Mouse (Mus musculus): ENCODE measurements around the gene Il12a.

Il12a gene

DNA sequence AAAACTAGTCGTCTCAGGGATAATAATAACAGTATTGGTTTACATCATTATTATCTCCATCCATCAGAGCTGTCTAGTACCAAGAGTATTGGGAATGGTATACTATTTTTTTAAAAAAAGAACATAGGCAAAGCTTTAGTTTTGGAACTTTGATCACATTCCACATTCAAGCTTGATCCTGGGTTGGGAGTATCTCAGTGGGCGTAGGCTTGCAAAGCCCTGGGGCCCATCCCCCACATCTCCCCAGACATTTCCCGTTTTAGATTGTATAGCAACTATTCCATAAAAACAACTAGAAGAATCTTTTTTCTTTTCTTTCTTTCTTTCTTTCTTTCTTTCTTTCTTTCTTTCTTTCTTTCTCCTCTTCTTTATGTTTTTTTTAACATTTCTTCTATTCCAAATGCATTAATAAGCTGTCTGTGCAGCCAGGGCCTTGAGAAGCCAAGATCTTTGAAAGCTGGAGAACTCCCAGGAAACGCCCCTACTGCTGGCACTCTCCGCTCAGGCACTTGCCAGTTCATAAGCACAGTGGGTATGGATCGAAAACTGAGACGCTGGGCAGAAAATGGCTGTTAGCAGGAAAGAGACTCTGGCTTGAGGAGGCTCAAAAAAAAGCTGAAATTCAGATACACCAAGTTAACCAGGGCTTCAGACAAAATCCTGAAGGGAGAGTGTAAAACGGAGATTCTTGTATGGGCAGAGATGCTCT is 3.4 kb upstream of the Il12a start:
- DNase-seq (ENCODE audit: low spot score in 2 of 2) = no peak

DNA sequence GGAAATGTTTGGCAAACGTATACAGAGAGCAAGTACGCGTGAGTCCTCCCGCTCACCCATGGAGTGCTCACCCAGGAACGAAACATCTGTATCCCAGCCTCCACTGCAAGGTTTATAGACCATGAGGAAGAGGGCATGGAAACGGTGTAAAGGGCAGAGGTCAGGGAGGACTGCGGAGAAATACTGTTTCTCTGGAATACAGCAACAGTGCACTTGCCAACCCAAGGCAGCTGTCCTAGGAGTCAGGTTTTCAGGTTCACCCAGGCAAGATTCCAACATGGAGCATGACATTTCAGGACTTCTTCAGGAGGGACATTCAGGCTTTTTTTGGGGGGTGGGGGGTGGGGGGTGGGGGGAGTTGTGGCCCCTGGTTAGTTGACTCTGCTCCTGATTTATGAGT is 1.1 kb upstream of the Il12a start:
- DNase-seq (ENCODE audit: low spot score in 2 of 2) = no peak

DNA sequence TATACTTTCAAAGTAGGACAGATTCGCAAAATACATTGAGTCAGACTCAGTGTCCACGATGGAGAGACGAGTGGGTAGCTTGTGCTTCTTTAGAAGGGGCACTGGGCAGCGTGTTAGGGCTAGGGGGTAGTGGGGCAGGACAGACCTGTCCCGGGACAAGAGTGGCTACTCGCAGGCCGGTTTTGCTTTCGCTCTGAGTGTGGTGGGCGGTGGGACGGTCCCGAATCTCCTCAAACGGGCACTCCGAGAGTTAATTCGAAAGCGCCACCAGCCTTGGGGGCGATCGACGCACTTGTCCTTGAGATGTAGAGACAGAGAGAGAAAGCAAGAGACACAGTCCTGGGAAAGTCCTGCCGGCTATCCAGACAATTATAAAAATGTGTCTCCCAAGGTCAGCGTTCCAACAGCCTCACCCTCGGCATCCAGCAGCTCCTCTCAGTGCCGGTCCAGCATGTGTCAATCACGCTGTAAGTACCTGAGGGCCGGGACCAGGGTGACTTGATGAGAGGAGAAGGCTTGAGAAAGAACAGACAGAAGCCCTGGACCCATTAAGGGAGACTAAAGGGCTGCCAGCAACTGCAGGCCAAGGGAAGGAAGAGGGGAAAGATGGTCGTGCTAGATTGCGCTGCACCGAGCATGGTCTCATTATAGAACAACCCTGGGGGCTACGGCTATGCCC is 795 bp downstream of the Il12a start:
- DNase-seq (ENCODE audit: low spot score in 2 of 2) = no peak

DNA sequence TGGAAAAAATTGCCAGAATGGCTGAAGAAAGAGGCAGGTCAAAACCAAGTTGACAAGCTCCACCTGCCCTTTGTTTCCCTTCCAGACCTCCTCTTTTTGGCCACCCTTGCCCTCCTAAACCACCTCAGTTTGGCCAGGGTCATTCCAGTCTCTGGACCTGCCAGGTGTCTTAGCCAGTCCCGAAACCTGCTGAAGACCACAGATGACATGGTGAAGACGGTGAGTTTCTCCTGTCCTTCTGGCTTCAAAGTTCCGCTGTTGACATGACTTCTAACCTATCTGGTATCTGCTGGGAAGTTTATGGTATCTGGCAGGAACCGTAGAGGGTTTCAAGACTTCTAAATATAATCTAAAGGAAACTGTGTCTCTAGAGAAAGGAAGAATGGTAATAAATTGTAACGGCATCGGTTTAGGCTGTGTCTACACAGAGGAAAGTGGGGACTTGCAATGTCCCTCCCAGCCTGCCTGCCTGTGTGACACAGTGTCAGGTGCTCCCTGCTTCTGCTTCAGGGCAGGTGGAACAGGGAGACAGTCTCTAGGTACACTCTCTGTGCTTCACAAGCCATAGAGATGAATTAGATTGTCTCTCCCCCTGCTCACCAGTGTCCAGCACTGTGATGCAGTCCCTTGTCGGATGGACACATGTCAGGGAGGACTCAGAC is 1.6 kb downstream of the Il12a start:
- DNase-seq (ENCODE audit: low spot score in 2 of 2) = no peak

DNA sequence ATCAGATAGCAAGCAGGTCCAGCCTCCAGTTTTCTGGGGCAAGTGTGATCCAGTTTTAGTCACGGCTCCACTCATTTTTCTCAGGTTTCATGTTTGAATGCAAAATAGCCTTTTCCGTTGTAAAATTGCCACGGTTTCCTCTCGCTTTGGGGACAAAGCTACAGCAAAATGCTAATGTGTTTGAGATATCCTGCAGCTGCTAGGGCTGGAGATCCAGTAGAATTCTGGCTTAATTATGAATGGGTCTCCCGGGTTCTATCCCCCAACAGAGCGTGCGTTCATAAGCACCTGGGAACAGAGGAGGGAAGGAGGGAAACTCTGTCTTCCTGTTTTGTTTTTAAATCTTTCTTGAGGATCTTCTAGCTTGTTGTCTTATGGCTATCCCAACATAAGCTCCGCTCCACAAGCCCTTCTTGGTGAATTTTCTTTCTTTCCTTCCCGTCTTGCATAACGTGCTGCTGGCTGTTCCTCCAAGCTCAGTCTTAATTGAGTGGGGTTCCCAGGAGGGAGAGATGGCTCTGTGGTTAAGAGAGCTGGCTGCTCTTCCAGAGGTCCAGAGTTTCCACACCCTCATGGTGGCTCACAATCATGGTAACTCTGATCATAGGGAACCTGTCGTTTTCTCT is 2.3 kb downstream of the Il12a start:
- no peak for DNase-seq (ENCODE audit: low spot score in 2 of 2)

DNA sequence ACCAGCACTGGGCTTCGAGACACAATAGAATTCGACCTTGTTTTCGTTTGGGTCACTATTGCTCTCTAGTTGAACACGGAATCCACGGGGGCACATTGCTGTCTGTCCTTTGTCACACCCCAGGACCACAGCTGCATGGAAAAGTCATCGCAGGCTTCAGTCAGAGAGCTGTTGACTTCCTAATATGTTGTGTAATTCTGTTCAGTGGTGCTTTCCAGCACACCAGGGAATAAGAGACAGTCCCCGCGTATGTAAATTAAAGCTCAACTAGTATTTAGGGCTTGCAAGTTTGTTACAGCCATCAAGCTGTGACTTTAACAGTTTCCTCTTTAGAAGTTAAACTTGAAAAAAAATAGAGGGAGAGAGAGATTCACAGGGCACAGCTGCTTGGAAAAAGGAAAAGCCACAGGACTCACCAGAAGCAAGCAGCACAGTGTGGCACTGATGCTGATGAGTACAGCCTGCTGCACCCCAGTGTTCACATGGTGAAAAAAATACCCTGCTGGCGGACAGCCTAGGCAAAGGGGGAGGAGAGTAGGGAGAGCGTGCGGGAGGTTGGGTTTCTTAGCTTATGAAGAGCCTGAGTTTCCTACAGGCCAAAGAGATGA is 3.1 kb downstream of the Il12a start:
- DNase-seq (ENCODE audit: low spot score in 2 of 2) = peak in 1 of 2 experiments; percentile 62

DNA sequence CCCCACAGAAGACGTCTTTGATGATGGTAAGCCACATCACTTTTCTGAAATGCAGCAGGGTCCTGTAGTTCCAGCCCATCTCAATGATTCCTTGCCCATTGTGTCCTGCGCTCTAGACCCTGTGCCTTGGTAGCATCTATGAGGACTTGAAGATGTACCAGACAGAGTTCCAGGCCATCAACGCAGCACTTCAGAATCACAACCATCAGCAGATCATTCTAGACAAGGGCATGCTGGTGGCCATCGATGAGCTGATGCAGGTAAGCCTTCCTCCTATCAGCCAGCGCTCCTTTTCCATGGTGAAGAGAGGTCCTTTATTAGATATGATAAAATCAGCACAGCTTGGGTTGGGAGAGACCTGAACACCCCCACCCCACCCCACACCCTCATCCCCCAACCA is 4.9 kb downstream of the Il12a start:
- no peak for DNase-seq (ENCODE audit: low spot score in 2 of 2)

DNA sequence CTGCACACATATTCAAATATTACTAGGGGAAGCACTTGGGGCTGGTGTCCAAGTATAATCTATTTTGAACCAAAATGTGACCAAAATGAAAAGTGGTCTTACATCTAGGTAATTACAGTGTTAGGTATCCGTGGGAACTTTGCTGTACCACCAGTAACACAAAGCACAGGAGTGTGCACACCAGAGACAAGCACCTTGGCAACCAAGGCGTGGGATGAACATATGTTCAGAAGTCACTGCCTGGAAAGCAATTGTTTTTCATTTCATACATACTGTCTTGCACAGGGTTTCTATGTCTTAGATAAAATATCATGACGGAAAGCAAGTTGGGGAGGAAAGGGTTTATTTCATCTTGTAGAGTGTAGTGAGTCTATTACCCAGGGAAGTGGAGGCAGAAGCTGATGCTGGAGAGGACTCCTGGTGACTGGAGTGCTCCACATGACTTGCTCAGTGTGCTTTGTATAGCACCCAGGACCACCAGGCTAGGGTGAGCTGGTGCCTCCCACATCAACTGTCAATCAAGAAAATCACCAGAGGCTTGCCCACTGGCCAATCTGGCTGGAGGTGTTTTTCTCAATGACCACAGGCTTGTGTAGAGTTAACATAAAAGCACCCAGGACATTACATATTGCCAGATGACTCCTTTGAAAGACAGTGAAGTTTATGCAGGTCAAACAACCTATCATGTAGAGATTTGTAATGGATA is 6.2 kb downstream of the Il12a start:
- no peak for DNase-seq (ENCODE audit: low spot score in 2 of 2)

DNA sequence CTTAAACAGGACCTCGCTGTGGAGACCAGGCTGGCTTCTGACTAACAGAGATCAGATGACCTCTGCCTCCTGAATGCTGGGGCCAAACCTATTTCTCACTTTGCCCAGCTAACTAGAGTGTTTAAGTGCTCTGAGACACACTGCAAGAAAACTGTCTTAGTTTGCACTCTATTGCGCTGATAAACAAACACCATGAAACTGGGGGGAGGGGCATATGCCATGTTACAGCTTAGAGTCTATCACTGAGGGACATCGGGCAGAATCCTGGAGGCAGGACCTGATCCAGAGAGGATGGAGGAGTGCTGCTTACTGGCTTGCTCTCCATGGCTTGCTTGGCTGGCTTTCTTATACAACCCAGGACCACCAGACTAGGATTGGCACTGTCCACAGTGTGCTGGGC is 8.2 kb downstream of the Il12a start:
- no peak for DNase-seq (ENCODE audit: low spot score in 2 of 2)

DNA sequence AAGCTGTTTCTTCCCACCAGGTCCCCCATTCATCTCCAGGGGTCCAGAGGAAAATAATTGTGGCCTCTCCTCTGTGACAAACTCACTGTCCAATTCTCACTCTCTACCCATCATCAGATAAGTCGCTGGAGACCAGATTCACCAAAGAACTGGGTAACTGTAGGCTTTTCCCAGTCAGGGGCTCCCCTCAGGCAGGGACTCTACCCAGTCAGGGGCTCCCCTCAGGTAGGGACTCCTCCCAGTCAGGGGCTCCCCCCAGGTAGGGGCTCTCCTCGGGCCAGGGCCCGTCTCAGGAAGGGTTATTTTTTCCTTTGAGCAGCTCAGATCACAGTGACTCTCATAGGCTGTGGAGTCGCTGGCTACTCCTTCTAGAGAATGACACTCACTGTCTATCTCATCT is 9.6 kb downstream of the Il12a start:
- DNase-seq (ENCODE audit: low spot score in 2 of 2) = no peak

DNA sequence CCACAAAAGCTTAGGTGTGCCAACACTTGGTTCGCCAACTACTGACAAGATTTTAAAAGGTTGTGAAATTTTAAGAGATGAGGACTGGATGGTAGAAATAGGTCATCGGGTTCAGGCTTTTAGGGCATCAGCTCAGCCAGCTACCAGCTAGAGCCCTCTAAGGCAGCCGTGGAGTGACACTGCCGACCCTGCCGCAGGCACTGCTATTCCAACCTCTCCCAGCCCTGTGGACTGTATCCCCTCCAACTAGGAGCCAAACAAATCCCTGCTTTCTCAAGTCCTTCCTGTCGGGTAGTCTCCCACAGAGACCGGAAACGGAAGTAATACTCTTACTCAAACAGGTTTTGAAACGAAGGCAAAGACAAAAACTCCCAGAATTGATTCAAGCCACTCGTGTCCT is 15.9 kb downstream of the Il12a start:
- no peak for DNase-seq (ENCODE audit: low spot score in 2 of 2)

DNA sequence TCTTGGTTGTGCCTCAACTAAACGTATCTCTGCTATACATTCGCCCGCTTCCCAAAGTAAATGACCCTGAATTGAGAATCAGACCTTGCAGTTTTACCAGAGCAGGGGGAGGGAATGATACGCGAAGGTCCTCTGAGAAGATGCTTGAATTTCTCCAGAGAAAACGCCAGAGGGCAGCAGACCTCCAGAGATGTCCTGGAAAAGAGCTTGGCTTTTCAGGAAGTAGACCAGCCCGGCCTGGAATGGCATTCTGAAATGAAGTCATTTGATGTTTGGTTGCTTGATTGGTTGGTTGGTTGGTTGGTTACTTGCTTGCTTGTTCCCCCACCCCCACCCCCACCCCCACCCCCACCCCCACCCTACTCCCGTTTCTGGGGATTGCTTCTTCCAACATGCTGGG is 17.8 kb downstream of the Il12a start:
- no peak for DNase-seq (ENCODE audit: low spot score in 2 of 2)

DNA sequence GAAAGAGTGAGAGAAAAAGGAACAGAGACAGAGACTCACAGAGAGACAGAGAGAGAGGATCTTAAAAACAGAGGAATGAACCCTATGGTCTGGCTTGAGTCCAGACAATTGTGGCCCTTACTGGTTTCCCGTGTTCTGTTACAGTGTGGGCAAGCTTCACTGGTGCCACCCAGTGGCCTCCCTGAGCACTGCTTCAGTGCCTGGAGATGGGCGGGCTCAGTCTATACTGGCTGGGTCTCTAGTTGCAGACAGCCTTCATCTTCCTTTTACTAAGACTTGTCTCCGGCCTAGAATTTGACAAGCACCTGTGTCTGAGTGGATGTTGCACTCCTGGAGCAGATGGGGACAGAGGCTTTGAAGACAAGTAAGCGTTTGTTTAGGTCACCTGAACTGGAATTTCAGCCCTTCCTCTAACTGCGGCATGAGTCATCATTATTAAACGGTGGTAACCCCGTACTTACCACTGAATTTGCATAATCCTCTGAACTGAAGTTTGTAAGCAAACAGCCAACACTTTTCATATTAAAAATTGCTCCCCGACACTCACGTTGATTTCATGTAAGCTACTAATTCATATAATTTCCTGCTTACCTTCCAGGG is 18.9 kb downstream of the Il12a start:
- DNase-seq (ENCODE audit: low spot score in 2 of 2) = peak in 1 of 2 experiments; percentile 65

DNA sequence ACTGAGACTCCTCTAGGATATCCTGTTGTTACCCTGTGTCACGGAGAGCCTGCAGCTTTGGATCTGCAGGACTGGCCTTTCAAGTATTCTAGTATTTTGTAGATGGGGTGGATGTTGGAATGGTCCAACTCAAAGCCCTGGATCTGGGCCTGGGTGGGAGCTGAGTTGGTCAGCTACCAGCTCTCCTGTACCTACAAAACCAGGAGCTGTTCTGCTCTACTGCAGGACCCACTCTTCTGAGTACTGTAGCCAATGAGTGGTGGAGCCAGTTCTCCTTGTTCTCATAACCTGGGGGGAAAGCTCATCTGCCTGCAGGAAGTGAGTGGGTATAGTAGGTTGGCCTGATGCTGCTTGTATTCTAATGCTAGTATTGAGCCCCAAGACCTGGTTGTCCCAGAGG is 20.0 kb downstream of the Il12a start:
- DNase-seq (ENCODE audit: low spot score in 2 of 2) = no peak

DNA sequence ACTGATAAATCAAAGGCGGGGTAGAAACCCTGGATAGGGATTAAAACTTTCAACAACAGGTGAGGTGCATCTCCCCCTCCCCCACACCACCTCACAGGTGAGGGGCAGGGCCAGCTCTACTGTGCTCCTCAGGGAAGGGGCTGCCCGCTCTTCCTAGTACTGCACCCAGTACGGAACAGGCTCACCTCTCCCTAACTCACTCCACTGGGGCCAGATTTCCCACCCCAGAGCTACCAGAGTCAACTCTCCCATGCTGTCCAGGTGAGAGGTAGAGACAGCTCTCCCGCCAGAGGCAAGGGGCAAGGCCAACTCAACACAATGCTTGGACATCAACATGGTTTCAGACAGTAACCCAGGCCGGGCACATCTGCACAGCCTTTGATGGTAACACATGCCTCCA is 21.1 kb downstream of the Il12a start:
- no peak for DNase-seq (ENCODE audit: low spot score in 2 of 2)

DNA sequence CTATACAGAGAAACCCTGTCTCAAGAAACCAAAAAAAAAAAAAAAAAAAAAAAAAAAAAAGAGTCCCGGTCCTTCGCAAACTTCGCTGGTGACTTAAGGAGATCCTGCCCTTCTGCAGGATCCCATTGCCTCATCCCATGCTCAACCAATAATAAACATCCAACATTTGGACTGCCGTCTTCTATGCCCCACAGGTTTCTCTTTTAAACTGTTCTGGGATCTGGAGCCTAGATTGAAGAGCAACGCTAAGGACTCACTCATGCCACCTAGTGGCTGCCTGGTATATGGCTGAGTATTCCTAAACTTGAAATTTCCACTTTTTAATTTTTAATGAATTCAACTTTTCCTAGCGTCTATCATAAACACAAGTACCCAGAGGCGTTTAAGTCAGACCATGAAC is 23.1 kb downstream of the Il12a start:
- peak in 1 of 2 experiments; percentile 52 for DNase-seq (ENCODE audit: low spot score in 2 of 2)

DNA sequence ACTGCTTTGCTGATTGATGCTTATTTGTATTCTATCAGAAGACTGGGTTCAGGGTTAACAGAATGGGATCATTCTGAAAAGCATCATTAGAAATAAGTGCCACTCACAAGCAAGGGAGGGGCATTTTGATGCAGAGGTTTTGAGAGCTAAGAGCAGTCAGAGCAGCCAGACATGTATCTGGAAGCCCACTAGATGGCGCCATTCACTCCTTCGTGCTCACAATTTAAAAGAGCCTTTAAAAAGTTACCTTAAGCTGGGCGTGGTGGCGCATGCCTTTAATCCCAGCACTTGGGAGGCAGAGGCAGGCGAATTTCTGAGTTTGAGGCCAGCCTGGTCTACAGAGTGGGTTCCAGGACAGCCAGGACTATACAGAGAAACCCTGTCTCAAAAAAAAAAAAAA is 26.9 kb downstream of the Il12a start:
- peak; percentile 38 to 40 for DNase-seq (ENCODE audit: low spot score in 2 of 2)

DNA sequence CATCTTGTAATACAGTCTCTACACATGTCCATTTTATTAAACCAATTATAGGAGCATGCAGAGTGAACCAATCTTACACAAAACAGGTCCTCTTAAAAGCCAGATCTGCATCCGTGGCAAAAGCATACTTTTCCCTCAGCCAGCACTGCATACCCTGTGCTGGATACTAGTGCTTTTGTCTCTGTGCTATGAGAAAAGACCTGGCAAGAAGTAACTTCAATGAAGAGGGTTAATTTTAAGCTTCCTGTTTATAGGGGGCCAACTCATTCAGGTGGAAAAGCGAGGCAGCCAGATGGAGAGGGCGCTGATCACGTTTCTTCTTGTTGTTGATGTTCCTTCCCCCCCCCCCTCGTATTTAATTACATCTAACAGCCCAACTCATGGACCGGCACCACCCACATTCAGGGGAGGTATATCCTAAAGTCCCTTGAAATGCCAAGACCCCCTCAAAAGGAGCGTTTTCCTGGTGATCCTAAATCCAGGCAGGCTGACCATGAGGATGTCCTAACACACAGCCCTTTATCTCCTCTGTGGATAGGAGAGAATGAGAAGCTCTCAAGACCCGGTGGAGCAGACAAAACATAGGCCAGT is 28.9 kb downstream of the Il12a start:
- no peak for DNase-seq (ENCODE audit: low spot score in 2 of 2)

DNA sequence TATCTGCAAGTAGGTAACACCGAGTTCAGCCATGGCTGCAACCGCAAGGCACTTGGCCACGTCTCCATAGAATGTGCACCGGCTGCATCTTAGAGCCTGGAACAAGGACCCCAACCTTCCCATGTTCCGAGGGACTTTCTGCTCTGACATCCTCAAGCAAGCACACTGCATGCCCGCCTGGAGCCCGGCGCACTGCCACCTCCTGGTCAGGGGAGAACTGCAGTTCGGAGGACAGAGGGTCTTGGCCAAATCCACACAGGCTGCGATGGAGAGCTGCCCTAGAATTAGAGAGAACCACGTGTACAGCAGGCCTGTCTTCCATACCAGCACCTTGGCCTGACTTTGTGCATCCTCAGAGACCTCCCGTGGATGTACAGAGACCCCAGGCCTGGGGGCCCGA is 29.8 kb downstream of the Il12a start:
- no peak for DNase-seq (ENCODE audit: low spot score in 2 of 2)

DNA sequence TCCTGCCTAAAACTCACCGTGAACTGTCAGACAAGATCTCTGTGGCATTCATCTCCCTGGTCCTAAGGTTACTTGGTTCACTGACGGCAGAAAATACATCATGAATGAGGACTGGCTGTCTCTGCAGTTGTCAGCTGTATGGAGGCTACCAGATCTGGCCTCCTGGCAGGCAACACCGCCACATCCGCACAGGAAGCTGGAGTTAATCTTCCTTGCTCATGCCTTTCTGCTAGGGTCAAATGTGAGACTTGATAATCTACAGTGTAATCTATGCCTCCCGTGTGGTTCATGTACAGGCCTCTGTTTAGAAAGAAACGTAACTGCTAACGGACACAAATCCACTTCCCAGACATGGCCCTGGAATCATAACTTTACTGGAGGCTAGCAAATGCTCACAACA is 51.5 kb downstream of the Il12a start:
- no peak for DNase-seq (ENCODE audit: low spot score in 2 of 2)

All from frontal cortex, postnatal 25 days (tissue).